Mouse (Mus musculus): Measurements from ENCODE around the gene Prr22. TPM values are rescaled to one million over a fixed set of nuclear protein-coding genes. Genes with fewer than 3 reads are reported as not detected.

Gene Prr22
- total and polyA plus RNA-seq, 2 experiments from 2014 or later, result 0.25 to 0.71 TPM

GRCm38 (mm10) chr17:56819694-56820111 lies 49.7 kb downstream of the Prr22 start:
- Histone ChIP-seq H3K27ac (ENCODE audit: low read depth, low read length) (no peak overlapping the region), H3K4me2 (ENCODE audit: low read depth) (no peak overlapping the region), H3K36me3 (ENCODE audit: insufficient read depth) (no peaks in the 10 kb centered on the region), H3K4me1 (ENCODE audit: insufficient read depth) (peaks cover 6% of the 10 kb centered on the region), H3K9me3 (ENCODE audit: low read length) (no peaks in the 10 kb centered on the region), H3K4me3 (ENCODE audit: low read depth, low read length) (no peak overlapping the region), H3K27me3 (ENCODE audit: insufficient read depth, low read length) (no peaks in the 10 kb centered on the region), H3K9ac (no peak overlapping the region)
- TF ChIP-seq CTCF (IDR thresholded peaks at IDR 0.05; ENCODE audit: low read depth), result no peak
- peak; percentile 44 for ATAC-seq
- 62% methylated on average over 8 of the region's 8 CpGs for WGBS
- DNase-seq, result no peak

Other genes starting within 250 kb of the Prr22 start
- gene Gm20219, start 215.9 kb upstream of the Prr22 start, total RNA-seq (2014; rRNA removed), result 0.33 TPM in 1 of 2 replicates, not detected in the other
- 0.29 and 0.40 TPM in 2 replicates for gene Gm20219, start 215.9 kb upstream of the Prr22 start, polyA plus RNA-seq (2015; fragmentation: Nextera tagmentation; extraction: Ambion mirVana)
- 27.2 and 35.1 TPM in 2 replicates for gene Safb2, start 185.7 kb upstream of the Prr22 start, total RNA-seq (2014; rRNA removed)
- 25.0 and 36.7 TPM in 2 replicates for gene Safb2, start 185.7 kb upstream of the Prr22 start, polyA plus RNA-seq (2015; fragmentation: Nextera tagmentation; extraction: Ambion mirVana)
- 56.0 and 71.7 TPM in 2 replicates for gene Safb, start 185.4 kb upstream of the Prr22 start, total RNA-seq (2014; rRNA removed)
- gene Safb, start 185.4 kb upstream of the Prr22 start, polyA plus RNA-seq (2015; fragmentation: Nextera tagmentation; extraction: Ambion mirVana), result 61.8 and 82.8 TPM in 2 replicates
- 66.0 and 124 TPM in 2 replicates for gene 2410015M20Rik, start 160.5 kb upstream of the Prr22 start, total RNA-seq (2014; rRNA removed)
- gene 2410015M20Rik, start 160.5 kb upstream of the Prr22 start, polyA plus RNA-seq (2015; fragmentation: Nextera tagmentation; extraction: Ambion mirVana), result 208 and 263 TPM in 2 replicates
- 807 and 1,399 TPM in 2 replicates for gene Rpl36, start 156.8 kb upstream of the Prr22 start, total RNA-seq (2014; rRNA removed)
- 1,145 and 1,575 TPM in 2 replicates for gene Rpl36, start 156.8 kb upstream of the Prr22 start, polyA plus RNA-seq (2015; fragmentation: Nextera tagmentation; extraction: Ambion mirVana)
- 64.9 and 76.3 TPM in 2 replicates for gene Lonp1, start 143.4 kb upstream of the Prr22 start, total RNA-seq (2014; rRNA removed)
- 34.2 and 38.2 TPM in 2 replicates for gene Lonp1, start 143.4 kb upstream of the Prr22 start, polyA plus RNA-seq (2015; fragmentation: Nextera tagmentation; extraction: Ambion mirVana)
- gene Catsperd, start 142.1 kb upstream of the Prr22 start, total RNA-seq (2014; rRNA removed), result 0.81 and 1.5 TPM in 2 replicates
- gene Catsperd, start 142.1 kb upstream of the Prr22 start, polyA plus RNA-seq (2015; fragmentation: Nextera tagmentation; extraction: Ambion mirVana), result 0.94 and 1.2 TPM in 2 replicates
- gene Ranbp3, start 97.0 kb upstream of the Prr22 start, total RNA-seq (2014; rRNA removed), result 104 and 115 TPM in 2 replicates
- gene Ranbp3, start 97.0 kb upstream of the Prr22 start, polyA plus RNA-seq (2015; fragmentation: Nextera tagmentation; extraction: Ambion mirVana), result 98.2 and 100 TPM in 2 replicates
- gene Ndufa11, start 52.5 kb upstream of the Prr22 start, total RNA-seq (2014; rRNA removed), result 191 TPM in 2 replicates
- gene Ndufa11, start 52.5 kb upstream of the Prr22 start, polyA plus RNA-seq (2015; fragmentation: Nextera tagmentation; extraction: Ambion mirVana), result 576 and 730 TPM in 2 replicates
- gene Vmac, start 52.2 kb upstream of the Prr22 start, total RNA-seq (2014; rRNA removed), result 23.2 and 33.7 TPM in 2 replicates
- gene Vmac, start 52.2 kb upstream of the Prr22 start, polyA plus RNA-seq (2015; fragmentation: Nextera tagmentation; extraction: Ambion mirVana), result 24.3 and 26.9 TPM in 2 replicates
- 1.9 and 5.4 TPM in 2 replicates for gene Nrtn, start 12.7 kb upstream of the Prr22 start, total RNA-seq (2014; rRNA removed)
- 2.7 and 2.8 TPM in 2 replicates for gene Nrtn, start 12.7 kb upstream of the Prr22 start, polyA plus RNA-seq (2015; fragmentation: Nextera tagmentation; extraction: Ambion mirVana)
- gene Dus3l, start 5.5 kb upstream of the Prr22 start, total RNA-seq (2014; rRNA removed), result 75.1 and 75.3 TPM in 2 replicates
- 70.4 and 79.9 TPM in 2 replicates for gene Dus3l, start 5.5 kb upstream of the Prr22 start, polyA plus RNA-seq (2015; fragmentation: Nextera tagmentation; extraction: Ambion mirVana)
- gene Rfx2, start 60.8 kb downstream of the Prr22 start, total RNA-seq (2014; rRNA removed), result 2.4 and 3.6 TPM in 2 replicates
- 2.2 and 3.4 TPM in 2 replicates for gene Rfx2, start 60.8 kb downstream of the Prr22 start, polyA plus RNA-seq (2015; fragmentation: Nextera tagmentation; extraction: Ambion mirVana)
- not detected in 2 replicates for gene Acsbg2, start 104.2 kb downstream of the Prr22 start, total RNA-seq (2014; rRNA removed)
- not detected in 2 replicates for gene Acsbg2, start 104.2 kb downstream of the Prr22 start, polyA plus RNA-seq (2015; fragmentation: Nextera tagmentation; extraction: Ambion mirVana)
- gene 1700061G19Rik, start 105.2 kb downstream of the Prr22 start, total RNA-seq (2014; rRNA removed), result 0.14 TPM in 1 of 2 replicates, not detected in the other
- 0.15 and 0.48 TPM in 2 replicates for gene 1700061G19Rik, start 105.2 kb downstream of the Prr22 start, polyA plus RNA-seq (2015; fragmentation: Nextera tagmentation; extraction: Ambion mirVana)
- 87.6 and 109 TPM in 2 replicates for gene Mllt1, start 165.2 kb downstream of the Prr22 start, total RNA-seq (2014; rRNA removed)
- gene Mllt1, start 165.2 kb downstream of the Prr22 start, polyA plus RNA-seq (2015; fragmentation: Nextera tagmentation; extraction: Ambion mirVana), result 58.5 and 65.8 TPM in 2 replicates
- gene Acer1, start 211.9 kb downstream of the Prr22 start, total RNA-seq (2014; rRNA removed), result not detected in 2 replicates
- gene Acer1, start 211.9 kb downstream of the Prr22 start, polyA plus RNA-seq (2015; fragmentation: Nextera tagmentation; extraction: Ambion mirVana), result not detected in 2 replicates
- gene Clpp, start 220.1 kb downstream of the Prr22 start, total RNA-seq (2014; rRNA removed), result 105 and 109 TPM in 2 replicates
- gene Clpp, start 220.1 kb downstream of the Prr22 start, polyA plus RNA-seq (2015; fragmentation: Nextera tagmentation; extraction: Ambion mirVana), result 159 and 185 TPM in 2 replicates
- 44.2 and 50.7 TPM in 2 replicates for gene Alkbh7, start 227.1 kb downstream of the Prr22 start, total RNA-seq (2014; rRNA removed)
- 52.2 and 56.4 TPM in 2 replicates for gene Alkbh7, start 227.1 kb downstream of the Prr22 start, polyA plus RNA-seq (2015; fragmentation: Nextera tagmentation; extraction: Ambion mirVana)
- not detected in 2 replicates for gene Pspn, start 229.8 kb downstream of the Prr22 start, total RNA-seq (2014; rRNA removed)
- not detected in 2 replicates for gene Pspn, start 229.8 kb downstream of the Prr22 start, polyA plus RNA-seq (2015; fragmentation: Nextera tagmentation; extraction: Ambion mirVana)
- gene Gtf2f1, start 241.0 kb downstream of the Prr22 start, total RNA-seq (2014; rRNA removed), result 59.1 and 63.1 TPM in 2 replicates
- gene Gtf2f1, start 241.0 kb downstream of the Prr22 start, polyA plus RNA-seq (2015; fragmentation: Nextera tagmentation; extraction: Ambion mirVana), result 76.8 and 83.0 TPM in 2 replicates
- not detected in 2 replicates for gene Gm17949, start 241.2 kb downstream of the Prr22 start, total RNA-seq (2014; rRNA removed)
- gene Gm17949, start 241.2 kb downstream of the Prr22 start, polyA plus RNA-seq (2015; fragmentation: Nextera tagmentation; extraction: Ambion mirVana), result 0.28 and 0.34 TPM in 2 replicates